Mouse (Mus musculus): ENCODE data around the gene Slc18a3. TPM values are rescaled to one million over a fixed set of nuclear protein-coding genes. Genes with fewer than 3 reads are reported as not detected.

Gene Slc18a3
- polyA plus RNA-seq (2012; rRNA removed; ENCODE audit: low replicate concordance), result not detected in 2 replicates

DNA sequence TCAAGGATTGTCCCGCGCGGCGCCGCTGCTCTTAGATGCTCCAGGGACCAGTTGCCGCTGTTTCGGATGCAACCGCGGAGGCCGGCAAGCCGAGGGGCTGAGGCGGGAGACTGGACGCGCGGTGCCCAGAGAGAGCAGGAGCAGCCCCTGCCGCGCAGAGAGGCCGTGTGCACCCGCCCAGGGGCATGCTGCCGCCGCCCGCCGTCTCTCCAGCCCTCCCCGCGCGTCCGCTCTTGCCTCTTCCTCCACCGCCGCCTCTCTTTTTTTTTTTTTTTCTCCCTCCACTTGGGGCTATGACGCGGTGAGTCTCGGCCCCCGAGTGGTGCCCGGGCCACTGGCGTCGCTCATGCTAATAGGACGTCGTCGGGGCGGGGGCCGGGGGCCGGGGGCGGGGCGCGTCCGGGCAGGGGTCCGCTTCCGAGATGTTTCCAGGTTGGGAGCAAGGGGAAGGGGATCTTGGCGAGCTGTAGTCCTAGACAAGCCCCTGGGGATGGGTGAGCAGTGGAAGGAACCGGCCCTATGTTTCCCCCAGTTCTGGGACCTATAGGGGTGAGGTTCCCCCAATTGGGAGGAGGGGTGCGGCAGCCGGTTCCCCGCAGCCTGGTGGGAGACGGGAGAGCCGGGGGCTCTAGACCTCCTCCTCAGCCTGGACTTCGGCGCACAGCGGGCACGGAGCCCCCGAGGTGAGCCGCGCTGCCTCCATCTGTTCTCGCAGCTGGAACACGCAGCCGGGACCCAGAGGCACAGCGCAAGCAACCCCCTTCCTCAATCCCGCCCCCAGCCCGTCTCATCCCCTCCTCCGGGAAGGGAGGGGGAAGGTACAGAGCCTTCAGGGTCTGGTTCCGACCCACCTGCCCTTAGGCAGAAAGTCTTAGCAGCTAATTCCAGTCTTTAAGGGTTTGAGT lies at the start of gene Slc18a3:
Gene Slc18a3 (minus strand): TSS at position 250 of the 905 bp plus-strand sequence.

DNA sequence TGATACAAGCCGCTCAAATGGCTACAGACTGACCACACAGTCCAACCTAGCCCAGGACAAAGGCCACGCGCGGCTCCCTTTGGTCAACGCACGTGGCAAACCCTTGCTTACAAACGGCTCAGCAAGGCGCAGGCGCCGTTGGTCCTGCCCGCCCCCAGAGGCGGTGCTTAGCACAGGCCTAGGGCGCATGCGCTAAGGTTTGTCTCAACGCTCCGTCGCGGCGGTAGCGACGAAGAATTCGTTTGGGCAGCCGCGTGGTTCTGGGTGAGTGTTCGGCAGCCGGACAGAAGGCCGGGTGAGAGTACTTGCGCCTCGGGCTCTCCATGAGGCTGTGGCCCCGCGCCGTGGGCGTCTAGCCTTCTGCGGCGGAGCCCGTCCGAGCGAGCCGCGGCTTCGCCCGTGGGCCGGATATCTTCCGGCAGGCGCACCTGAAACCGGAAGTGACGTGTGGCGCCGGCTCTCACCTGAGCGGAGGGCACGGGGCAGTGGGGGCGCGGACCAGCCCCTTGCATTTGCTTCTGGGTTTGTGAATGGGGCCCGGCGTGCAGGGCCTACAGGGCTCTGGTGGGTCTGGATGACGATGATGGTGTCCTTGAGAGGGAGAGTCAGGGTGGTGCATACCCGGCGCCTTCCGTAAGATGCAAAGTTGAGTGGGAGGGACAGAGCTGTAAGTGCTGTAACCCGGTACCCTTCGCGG lies 48.8 kb upstream of the Slc18a3 start, which contains the start of gene Ercc6:
Gene Ercc6 (plus strand): TSS at position 186 of the 697 bp plus-strand sequence.

GRCm38 (mm10) chr14:32465889-32466288 lies 1.2 kb upstream of the Slc18a3 start, which contains the start of gene Chat:
Gene Chat, minus strand, starts transcription at chr14:32465989.

Other genes starting within 250 kb of the Slc18a3 start
- gene Ogdhl, start 142.8 kb downstream of the Slc18a3 start, polyA plus RNA-seq (2012; rRNA removed; ENCODE audit: low replicate concordance), result 0.20 and 0.68 TPM in 2 replicates
- not detected in 2 replicates for gene 1700024G13Rik, start 76.5 kb downstream of the Slc18a3 start, polyA plus RNA-seq (2012; rRNA removed; ENCODE audit: low replicate concordance)
- 0.62 TPM in 1 of 2 replicates, not detected in the other for gene Chat, start 1.1 kb upstream of the Slc18a3 start, polyA plus RNA-seq (2012; rRNA removed; ENCODE audit: low replicate concordance)
- gene Ercc6, start 48.7 kb upstream of the Slc18a3 start, polyA plus RNA-seq (2012; rRNA removed; ENCODE audit: low replicate concordance), result 2.4 and 7.7 TPM in 2 replicates
- gene Prrxl1, start 134.6 kb upstream of the Slc18a3 start, polyA plus RNA-seq (2012; rRNA removed; ENCODE audit: low replicate concordance), result not detected in 2 replicates
- 0.05 and 11.7 TPM in 2 replicates for gene 3425401B19Rik, start 220.4 kb upstream of the Slc18a3 start, polyA plus RNA-seq (2012; rRNA removed; ENCODE audit: low replicate concordance)

All from mammary gland, adult 2 months (tissue).